Mouse (Mus musculus) MEL (cell line): ENCODE measurements at regions not wholly inside any gene's neighbourhood (a gene's known extent, or its start where the extent isn't known, plus 50 kb on each side); places are given as distances from the start of the nearest gene placed in this dataset.

Source experiments
- DNase-seq: peaks from one replicate; pipeline ENCODE4 v3.0.0; 2011; ENCODE audit warnings: low read depth, low spot score
- H3K27ac ChIP-seq: 2 replicates; pipeline ENCODE4 v1.5.1; 2012; ENCODE audit warnings: low read depth, mild to moderate bottlenecking, control low read depth, low read length, moderate library complexity; ENCODE audit not compliant: control insufficient read depth
- H3K27me3 ChIP-seq, 2 experiments: fragments of 150-350 bp in 1 of 2; sonication (generic) in 1 of 2; 2 replicates each; pipeline ENCODE4 v1.6.1; 2012; ENCODE audit warnings: low read length in 2 of 2, mild to moderate bottlenecking in 2 of 2, improper control_type of control experiment in 1 of 2, moderate library complexity in 1 of 2; ENCODE audit not compliant: insufficient read depth in 2 of 2, control insufficient read depth in 1 of 2
- H3K36me3 ChIP-seq, 2 experiments: 2 replicates each; pipeline ENCODE4 v1.6.1; 2012 to 2014; ENCODE audit warnings: low read length in 2 of 2, improper control_type of control experiment in 1 of 2, inconsistent platforms in 1 of 2, mild to moderate bottlenecking in 1 of 2; ENCODE audit not compliant: insufficient read depth in 2 of 2, control insufficient read depth in 1 of 2
- H3K4me1 ChIP-seq, 2 experiments: fragments of 150-350 bp in 1 of 2; sonication (generic) in 1 of 2; 2 replicates each; pipeline ENCODE4 v1.6.1; 2012; ENCODE audit warnings: low read length in 2 of 2, improper control_type of control experiment in 1 of 2, mild to moderate bottlenecking in 1 of 2; ENCODE audit not compliant: insufficient read depth in 2 of 2, control insufficient read depth in 1 of 2
- H3K4me3 ChIP-seq, 2 experiments: fragments of 150-350 bp in 1 of 2; sonication (generic) in 1 of 2; 2 replicates each; pipeline ENCODE4 v1.5.1; 2012; ENCODE audit warnings: low read depth in 2 of 2, low read length in 2 of 2, mild to moderate bottlenecking in 2 of 2, moderate library complexity in 2 of 2, control low read depth in 1 of 2, improper control_type of control experiment in 1 of 2; ENCODE audit not compliant: control insufficient read depth in 1 of 2, insufficient read depth in 1 of 2
- H3K79me2 ChIP-seq: 2 replicates; pipeline ENCODE4 v1.6.1; 2012; ENCODE audit warnings: mild to moderate bottlenecking, low read length, moderate library complexity; ENCODE audit not compliant: control insufficient read depth, poor library complexity, insufficient read depth
- H3K9ac ChIP-seq: 2 replicates; pipeline ENCODE4 v1.6.1; 2012; ENCODE audit warnings: low read depth, mild to moderate bottlenecking, control low read depth, low read length, moderate library complexity; ENCODE audit not compliant: control insufficient read depth, poor library complexity, severe bottlenecking
- H3K9me3 ChIP-seq: fragments of 150-350 bp; sonication (generic); replicated peaks from 2 replicates; pipeline ENCODE4 v1.6.1; 2012; ENCODE audit warnings: mild to moderate bottlenecking, low read length, improper control_type of control experiment, moderate library complexity; ENCODE audit not compliant: insufficient read depth
- CHD2 ChIP-seq: IDR thresholded peaks from 2 replicates; pipeline ENCODE4 v1.6.1; 2011; ENCODE audit warnings: low read length, improper control_type of control experiment
- ELF1 ChIP-seq: IDR thresholded peaks from 2 replicates; pipeline ENCODE4 v1.6.1; 2014; ENCODE audit warnings: low read depth, mild to moderate bottlenecking, inconsistent platforms, low read length, improper control_type of control experiment, moderate library complexity
- ETS1 ChIP-seq: IDR thresholded peaks from 2 replicates; pipeline ENCODE4 v1.6.1; 2012; ENCODE audit warnings: low read depth, mild to moderate bottlenecking, inconsistent platforms, low read length, improper control_type of control experiment, moderate library complexity
- GABPA ChIP-seq: IDR thresholded peaks from 2 replicates; pipeline ENCODE4 v1.6.1; 2012; ENCODE audit warnings: low read depth, mild to moderate bottlenecking, inconsistent platforms, low read length, improper control_type of control experiment, moderate library complexity
- GATA1 ChIP-seq: IDR thresholded peaks from 2 replicates; pipeline ENCODE4 v1.6.1; 2011; ENCODE audit warnings: low read depth, low read length, improper control_type of control experiment
- JUND ChIP-seq: IDR thresholded peaks from 2 replicates; pipeline ENCODE4 v1.6.1; 2011; ENCODE audit warnings: low read depth, mild to moderate bottlenecking, improper control_type of control experiment, low read length
- KAT2A ChIP-seq: conservative IDR thresholded peaks from 2 replicates; pipeline ENCODE4 v1.6.1; 2012; ENCODE audit warnings: low read depth, low read length, improper control_type of control experiment, inconsistent platforms
- MAFK ChIP-seq: IDR thresholded peaks from 2 replicates; pipeline ENCODE4 v1.6.1; 2011; ENCODE audit warnings: low read depth, mild to moderate bottlenecking, low read length, improper control_type of control experiment, borderline replicate concordance
- MAX ChIP-seq: IDR thresholded peaks from 2 replicates; pipeline ENCODE4 v1.6.1; 2011; ENCODE audit warnings: low read length, improper control_type of control experiment
- MEF2A ChIP-seq: IDR thresholded peaks from 2 replicates; pipeline ENCODE4 v1.6.1; 2014; ENCODE audit warnings: low read depth, mild to moderate bottlenecking, inconsistent platforms, low read length, improper control_type of control experiment; ENCODE audit not compliant: poor library complexity, insufficient replicate concordance, severe bottlenecking; ENCODE audit errors: extremely low read depth
- MYB ChIP-seq: IDR thresholded peaks from 2 replicates; pipeline ENCODE4 v1.6.1; 2011; ENCODE audit warnings: mild to moderate bottlenecking, low read depth, low read length, improper control_type of control experiment
- MYC ChIP-seq: IDR thresholded peaks from 2 replicates; pipeline ENCODE4 v1.6.1; 2011; ENCODE audit warnings: low read depth, mild to moderate bottlenecking, low read length, improper control_type of control experiment, moderate library complexity
- NRF1 ChIP-seq: IDR thresholded peaks from 2 replicates; pipeline ENCODE4 v1.6.1; 2014; ENCODE audit warnings: low read depth, mild to moderate bottlenecking, inconsistent platforms, low read length, improper control_type of control experiment, moderate library complexity; ENCODE audit not compliant: poor library complexity, insufficient read depth, severe bottlenecking
- POLR2A ChIP-seq, 2 experiments: IDR thresholded peaks; 2 replicates each; pipeline ENCODE4 v1.6.1; 2011 to 2012; ENCODE audit warnings: low read length in 2 of 2, mild to moderate bottlenecking in 2 of 2, control low read depth in 1 of 2, improper control_type of control experiment in 1 of 2, low read depth in 1 of 2, moderate library complexity in 1 of 2; ENCODE audit not compliant: control insufficient read depth in 1 of 2, insufficient read depth in 1 of 2, poor library complexity in 1 of 2
- RAD21 ChIP-seq: IDR thresholded peaks from 2 replicates; pipeline ENCODE4 v1.6.1; 2011; ENCODE audit warnings: mild to moderate bottlenecking, low read depth, low read length, improper control_type of control experiment
- RCOR1 ChIP-seq: IDR thresholded peaks from 2 replicates; pipeline ENCODE4 v1.6.1; 2012; ENCODE audit warnings: low read depth, mild to moderate bottlenecking, inconsistent platforms, low read length, improper control_type of control experiment
- SIN3A ChIP-seq: IDR thresholded peaks from 2 replicates; pipeline ENCODE4 v1.6.1; 2012; ENCODE audit warnings: low read length, improper control_type of control experiment, inconsistent platforms
- SMC3 ChIP-seq: IDR thresholded peaks from 2 replicates; pipeline ENCODE4 v1.6.1; 2011; ENCODE audit warnings: low read depth, low read length, improper control_type of control experiment
- TCF12 ChIP-seq: IDR thresholded peaks from 2 replicates; pipeline ENCODE4 v1.6.1; 2014; ENCODE audit warnings: low read depth, mild to moderate bottlenecking, inconsistent platforms, low read length, improper control_type of control experiment, moderate library complexity
- USF2 ChIP-seq, 2 experiments: IDR thresholded peaks; 2 replicates each; pipeline ENCODE4 v1.6.1; 2011 to 2012; ENCODE audit warnings: improper control_type of control experiment in 2 of 2, low read length in 2 of 2, borderline replicate concordance in 1 of 2, inconsistent platforms in 1 of 2, low read depth in 1 of 2, mild to moderate bottlenecking in 1 of 2; ENCODE audit not compliant: insufficient read depth in 1 of 2
- ZC3H11A ChIP-seq: IDR thresholded peaks from 2 replicates; pipeline ENCODE4 v1.6.1; 2012; ENCODE audit warnings: low read depth, mild to moderate bottlenecking, inconsistent platforms, low read length, improper control_type of control experiment
- ZKSCAN1 ChIP-seq: IDR thresholded peaks from 2 replicates; pipeline ENCODE4 v1.6.1; 2012; ENCODE audit warnings: low read depth, mild to moderate bottlenecking, inconsistent platforms, low read length, improper control_type of control experiment, moderate library complexity
- ZMIZ1 ChIP-seq: IDR thresholded peaks from 2 replicates; pipeline ENCODE4 v1.6.1; 2012; ENCODE audit warnings: low read depth, mild to moderate bottlenecking, inconsistent platforms, low read length, improper control_type of control experiment, moderate library complexity
- ZNF384 ChIP-seq: IDR thresholded peaks from 2 replicates; pipeline ENCODE4 v1.6.1; 2012; ENCODE audit warnings: low read depth, mild to moderate bottlenecking, inconsistent platforms, low read length, improper control_type of control experiment

DNA sequence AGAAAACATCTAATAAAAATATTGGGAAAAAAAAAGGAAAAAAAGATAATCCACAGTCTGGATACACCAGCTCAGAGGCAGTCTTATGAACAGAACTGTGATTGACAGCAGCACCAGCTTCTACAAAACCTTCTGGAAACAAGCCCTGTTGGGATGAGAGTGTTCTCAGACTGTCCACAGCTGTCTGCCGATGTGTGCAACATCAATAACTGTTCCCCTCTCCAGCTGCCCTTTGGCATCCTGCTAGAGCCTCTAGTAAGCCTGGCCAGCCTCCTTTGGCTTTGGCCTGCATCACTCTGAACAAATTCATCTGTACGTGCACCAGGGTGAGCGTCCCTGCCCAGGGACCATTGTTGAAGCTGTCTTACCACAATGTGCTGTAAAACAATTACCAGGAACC is 137.0 kb upstream of the Irs2 start:
- Histone ChIP-seq H3K79me2 (no peaks in the 10 kb centered on the region), H3K4me1 (no peaks in the 10 kb centered on the region), H3K27me3 (no peaks in the 10 kb centered on the region; a peak in 1 of 4 replicates), H3K4me3 (no peak overlapping the region), H3K36me3 (no peaks in the 10 kb centered on the region), H3K9ac (no peak overlapping the region), H3K27ac (no peak overlapping the region), H3K9me3 (no peaks in the 10 kb centered on the region)
- TF ChIP-seq CHD2 (no peak), GATA1 (no peak), MAX (no peak), RCOR1 (no peak), ETS1 (no peak), SIN3A (no peak), MYC (no peak), KAT2A (no peak), ZC3H11A (no peak), SMC3 (no peak), ZNF384 (no peak), NRF1 (no peak), MEF2A (no peak), POLR2A (IDR thresholded peaks at IDR 0.05; ENCODE audit: control insufficient read depth in 1 of 2, insufficient read depth in 1 of 2, low read depth in 1 of 2, low read length in 2 of 2, poor library complexity in 1 of 2) (no peak), GABPA (no peak), ZKSCAN1 (no peak), ELF1 (no peak), MAFK (no peak), RAD21 (no peak)
- no peak for DNase-seq

- H3K4me1 ChIP-seq = no peaks in the 10 kb centered on the region
Measured at GRCm38 (mm10) chr8:11140566-11140965, 132.3 kb upstream of the Irs2 start.

More at GRCm38 (mm10) chr8:11140566-11140965, 132.3 kb upstream of the Irs2 start:
- DNase-seq = no peak
- H3K79me2 ChIP-seq = no peaks in the 10 kb centered on the region
- no peak overlapping the region for H3K27ac ChIP-seq
- H3K9ac ChIP-seq = no peak overlapping the region
- H3K4me3 ChIP-seq = no peak overlapping the region
- H3K27me3 ChIP-seq = no peaks in the 10 kb centered on the region
- H3K9me3 ChIP-seq = no peaks in the 10 kb centered on the region
- H3K36me3 ChIP-seq = no peaks in the 10 kb centered on the region
- TF ChIP-seq ELF1 = no peak
- no peak for TF ChIP-seq ZMIZ1
- no peak for TF ChIP-seq JUND
- TF ChIP-seq TCF12 = no peak
- no peak for TF ChIP-seq ZC3H11A
- no peak for TF ChIP-seq USF2 (IDR thresholded peaks at IDR 0.05; ENCODE audit: borderline replicate concordance in 1 of 2, insufficient read depth in 1 of 2, low read depth in 1 of 2, low read length in 2 of 2)
- TF ChIP-seq MYB = no peak
